Mouse (Mus musculus) splenic B cell, adult 2 months (primary cell): Measurements from ENCODE around the gene Pnma5.
"Not testable (repeated sequence)": the region's sequence is repeated elsewhere in the genome, so short reads cannot be mapped to it uniquely, and the experiment has no call there.

Experiments
- DNase-seq: peaks from one replicate; pipeline ENCODE4 v3.0.0-alpha.2; 2011; ENCODE audit warnings: low read depth, low spot score
- H3K27me3 ChIP-seq: 2 replicates; pipeline ENCODE4 v1.6.1; 2012; ENCODE audit warnings: mild to moderate bottlenecking, low read length, moderate library complexity, mixed read lengths; ENCODE audit not compliant: control insufficient read depth, poor library complexity, insufficient read depth, severe bottlenecking
- H3K36me3 ChIP-seq: 2 replicates; pipeline ENCODE4 v1.6.1; 2012; ENCODE audit warnings: mild to moderate bottlenecking, low read length, moderate library complexity, mixed read lengths; ENCODE audit not compliant: control insufficient read depth, poor library complexity, insufficient read depth, severe bottlenecking

Gene Pnma5

GRCm38 (mm10) chrX:73037003-73037402 lies at the start of gene Pnma5:
Gene Pnma5, minus strand, starts transcription at chrX:73037103.
- H3K27me3 ChIP-seq = no peaks in the 10 kb centered on the region
- DNase-seq = no peak
- no peaks in the 10 kb centered on the region for H3K36me3 ChIP-seq

- DNase-seq = peak; percentile 4
- H3K27me3 ChIP-seq, H3K36me3 ChIP-seq: not testable (repeated sequence)
Observed at GRCm38 (mm10) chrX:73082267-73083055, 45.6 kb upstream of the Pnma5 start, which contains the start of gene Xlr4a. Gene Xlr4a, minus strand, starts transcription at chrX:73082478.

GRCm38 (mm10) chrX:73066765-73067312 lies 29.9 kb upstream of the Pnma5 start:
- not testable (repeated sequence) for DNase-seq, H3K36me3 ChIP-seq, H3K27me3 ChIP-seq

DNA sequence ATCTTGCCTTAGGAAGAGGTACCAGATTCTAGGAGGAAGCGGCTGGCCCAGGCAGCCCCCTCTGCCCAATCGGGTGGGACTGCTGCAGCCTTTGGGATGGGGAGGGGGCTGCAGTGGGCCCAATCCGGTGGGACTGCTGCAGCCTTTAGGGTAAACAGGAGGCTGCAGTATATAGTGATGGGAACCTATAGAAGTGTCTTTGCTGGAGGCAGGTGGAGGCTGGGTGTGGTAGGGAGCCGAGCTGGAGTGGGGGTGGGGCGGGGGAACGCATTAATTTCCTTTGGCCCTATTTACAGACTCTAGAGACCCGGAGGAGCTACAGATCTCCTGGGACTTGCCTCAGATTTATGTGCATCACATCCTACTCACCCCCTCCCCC lies 27.5 kb upstream of the Pnma5 start, which contains the start of gene Pnma3:
Pnma3 (plus strand) TSS at position 373 of the 379 bp plus-strand sequence.
- DNase-seq = no peak
- Histone ChIP-seq H3K36me3 (no peaks in the 10 kb centered on the region), H3K27me3 (no peaks in the 10 kb centered on the region)

DNA sequence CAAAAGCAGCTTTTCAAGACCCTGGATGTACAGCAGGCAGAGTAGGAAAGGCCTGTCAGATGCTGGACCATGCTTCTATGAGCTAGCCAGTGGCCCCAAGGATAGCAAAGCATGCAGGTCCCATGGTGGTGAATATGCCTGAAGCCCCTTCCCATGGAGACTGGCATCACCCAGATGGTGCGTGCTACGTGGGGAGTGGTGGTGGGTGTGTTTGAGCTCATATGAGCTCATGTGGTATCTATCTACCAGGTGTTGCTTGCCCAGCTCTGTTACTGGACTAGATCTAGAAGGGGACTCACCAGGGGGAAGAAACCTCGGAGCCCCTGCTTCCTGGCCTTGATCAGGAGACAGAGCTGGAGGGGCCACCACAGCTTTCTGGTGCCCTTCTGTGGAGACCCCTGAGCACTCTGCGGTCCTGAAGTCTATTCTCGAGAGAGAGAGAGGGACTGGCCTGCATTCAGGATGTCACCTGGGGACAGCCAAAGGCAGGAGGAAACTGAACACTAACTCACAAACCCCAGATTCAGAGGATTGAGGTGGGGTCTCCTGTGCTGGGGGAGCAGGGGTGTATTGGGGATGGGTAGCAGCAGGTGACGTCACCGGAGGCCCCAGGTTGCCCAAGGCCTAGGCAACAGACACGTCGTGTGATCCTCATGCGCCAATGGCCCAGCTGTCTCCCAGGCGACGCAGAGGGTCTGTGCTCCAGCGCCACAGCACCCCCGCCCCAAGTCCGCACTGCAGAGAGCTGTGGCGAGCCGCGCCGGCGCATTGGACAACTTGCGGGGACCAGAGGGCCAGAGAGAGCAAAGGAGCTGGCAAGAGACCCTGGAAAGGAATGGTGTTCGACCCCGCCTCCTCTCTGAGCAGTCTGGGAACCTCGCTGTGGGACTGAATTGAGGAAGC lies 26.9 kb upstream of the Pnma5 start:
- no peak for DNase-seq
- Histone ChIP-seq H3K27me3 (no peaks in the 10 kb centered on the region), H3K36me3 (no peaks in the 10 kb centered on the region)

- no peak for DNase-seq
- no peaks in the 10 kb centered on the region for H3K27me3 ChIP-seq
- H3K36me3 ChIP-seq = no peaks in the 10 kb centered on the region
Observed at GRCm38 (mm10) chrX:73062323-73062722, 25.4 kb upstream of the Pnma5 start.

GRCm38 (mm10) chrX:73061528-73061927 lies 24.6 kb upstream of the Pnma5 start:
- H3K36me3 ChIP-seq = no peaks in the 10 kb centered on the region
- H3K27me3 ChIP-seq = no peaks in the 10 kb centered on the region
- no peak for DNase-seq

- no peaks in the 10 kb centered on the region for H3K36me3 ChIP-seq
- H3K27me3 ChIP-seq = no peaks in the 10 kb centered on the region
- peak; percentile 92 for DNase-seq
Observed at GRCm38 (mm10) chrX:73053860-73054563, 17.1 kb upstream of the Pnma5 start.

DNA sequence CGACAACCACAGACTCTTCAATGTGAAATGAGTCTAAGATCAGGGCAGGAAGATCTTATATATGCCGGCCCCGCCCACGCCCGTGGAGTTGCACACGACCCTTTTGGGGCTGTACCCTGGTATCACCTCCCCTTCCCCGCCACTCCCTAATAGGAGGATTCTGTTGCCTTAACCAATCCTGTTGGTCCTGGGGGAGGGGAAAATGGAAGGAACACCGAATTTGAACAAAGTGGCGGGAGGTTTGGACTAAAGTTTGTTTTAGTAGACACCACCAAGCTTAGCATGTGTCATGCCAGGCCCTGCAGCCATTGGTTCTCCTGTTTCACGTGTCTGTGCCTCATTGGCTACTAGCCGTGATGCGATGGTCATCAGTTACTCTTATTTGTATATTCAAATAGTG lies 2.8 kb upstream of the Pnma5 start:
- Histone ChIP-seq H3K36me3 (no peaks in the 10 kb centered on the region), H3K27me3 (no peaks in the 10 kb centered on the region)
- no peak for DNase-seq

DNA sequence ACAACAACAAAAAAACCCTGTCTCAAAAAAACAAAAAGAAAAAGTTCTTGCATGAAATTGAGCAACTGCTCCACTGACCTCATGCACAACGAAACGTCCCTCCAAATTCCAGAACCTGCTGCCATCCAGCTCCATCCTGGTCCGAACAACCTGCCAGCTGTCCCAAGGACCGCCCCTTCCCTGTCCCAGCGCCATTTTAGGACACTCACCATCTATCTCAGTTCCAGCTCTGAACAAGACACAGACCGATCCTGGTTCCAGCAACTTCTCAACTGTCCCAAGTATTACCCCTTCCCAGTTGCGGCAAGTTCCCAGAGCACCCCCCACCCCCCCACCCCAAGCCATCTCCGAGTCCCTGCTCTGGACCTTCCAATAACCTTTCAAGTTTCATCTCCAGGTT lies 1.9 kb upstream of the Pnma5 start:
- Histone ChIP-seq H3K27me3 (no peaks in the 10 kb centered on the region), H3K36me3 (no peaks in the 10 kb centered on the region)
- no peak for DNase-seq

GRCm38 (mm10) chrX:73012846-73013245 lies 24.1 kb downstream of the Pnma5 start:
- Histone ChIP-seq H3K27me3 (no peaks in the 10 kb centered on the region), H3K36me3 (no peaks in the 10 kb centered on the region)
- no peak for DNase-seq

GRCm38 (mm10) chrX:73007597-73008479 lies 29.1 kb downstream of the Pnma5 start:
- no peaks in the 10 kb centered on the region for H3K27me3 ChIP-seq

GRCm38 (mm10) chrX:73005678-73006077 lies 31.2 kb downstream of the Pnma5 start:
- H3K36me3 ChIP-seq = no peaks in the 10 kb centered on the region
- no peak for DNase-seq

More at GRCm38 (mm10) chrX:73007597-73008479, 29.1 kb downstream of the Pnma5 start:
- no peaks in the 10 kb centered on the region for H3K36me3 ChIP-seq
- DNase-seq = peak; percentile 95

DNA sequence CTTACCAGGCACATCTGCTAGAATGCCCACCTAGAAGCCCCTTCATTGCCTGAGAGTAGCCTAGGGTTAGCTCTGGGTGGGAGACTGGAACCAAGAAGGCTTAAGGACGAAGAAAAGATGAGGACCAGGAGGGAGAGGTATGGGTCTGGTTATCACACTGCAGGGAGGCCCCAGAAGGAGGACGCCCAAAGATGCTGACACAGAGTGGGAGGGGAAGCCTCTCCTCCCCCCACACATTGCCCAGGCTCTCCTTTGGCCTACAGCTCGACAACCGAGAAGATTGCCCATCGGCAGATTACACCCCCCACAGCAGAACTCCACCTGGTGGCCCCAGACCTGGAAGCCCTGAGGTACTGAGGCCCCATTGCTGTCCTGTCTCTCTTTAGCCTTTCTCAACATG lies 33.8 kb downstream of the Pnma5 start:
- H3K27me3 ChIP-seq = no peaks in the 10 kb centered on the region
- H3K36me3 ChIP-seq = no peaks in the 10 kb centered on the region
- DNase-seq = no peak

More at GRCm38 (mm10) chrX:73005678-73006077, 31.2 kb downstream of the Pnma5 start:
- H3K27me3 ChIP-seq = no peaks in the 10 kb centered on the region
